Comparison of ENCODE assay signal across 26 mouse cellular contexts in the genomic region with DNA sequence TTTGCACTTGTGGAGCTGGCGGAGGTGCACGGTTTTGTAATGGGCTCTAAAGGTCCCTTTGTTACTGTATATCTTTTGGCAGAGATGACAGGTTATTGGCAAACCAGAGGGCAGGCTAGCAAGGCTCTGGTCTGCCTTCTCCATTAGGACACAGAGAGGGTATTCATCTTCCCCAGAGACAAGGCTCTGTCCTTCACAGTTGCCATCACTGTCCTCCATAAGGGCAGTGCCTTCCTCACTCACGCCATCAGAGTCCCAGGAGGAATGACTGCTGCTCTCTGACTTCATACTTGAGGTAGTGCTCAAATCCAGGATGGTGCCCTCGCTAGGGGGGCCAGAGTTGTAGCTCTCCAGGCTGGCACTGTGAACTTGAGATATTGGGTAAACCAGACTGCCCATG. TPM values are rescaled to one million over a fixed set of nuclear protein-coding genes. Genes with fewer than 3 reads are reported as not detected.
"Had no signal": no experiment of that assay in that cellular context is flagged by ENCODE, and none has a peak within 500 bp of the region (broad histone marks: within the 10 kb centered on the region; RNA-seq: fewer than 3 reads in every experiment).

No protein-coding gene starts in this region.

- DNase-seq: forebrain, postnatal 0 days; gastrocnemius, postnatal 14 days; gastrocnemius, postnatal 36 days; heart, adult 2 months; heart, postnatal 14 days; heart, postnatal 36 days; kidney, adult 11 months; kidney, adult 2 months; kidney, adult 9 months; kidney, postnatal 14 days; kidney, postnatal 36 days; layer of hippocampus, adult 9-11 months; layer of hippocampus, postnatal 36 days; liver; liver, embryonic 13.5 days had no signal

- H3K27me3 ChIP-seq: hindbrain, embryonic 13.5 days; hindbrain, embryonic 15.5 days; intestine, embryonic 15.5 days; liver, embryonic 13.5 days had no signal

- H3K4me1 ChIP-seq: heart, embryonic 13.5 days; heart, embryonic 15.5 days; hindbrain, embryonic 13.5 days; hindbrain, embryonic 15.5 days; intestine, embryonic 15.5 days; kidney, embryonic 15.5 days; limb, embryonic 10.5 days; limb, embryonic 12.5 days; liver, embryonic 13.5 days had no signal

- H3K4me2 ChIP-seq: heart, embryonic 13.5 days; heart, embryonic 15.5 days; hindbrain, embryonic 13.5 days; hindbrain, embryonic 15.5 days; intestine, embryonic 15.5 days; kidney, embryonic 15.5 days; limb, embryonic 12.5 days; liver, embryonic 11.5 days; liver, embryonic 13.5 days had no signal

- H3K27ac ChIP-seq: heart, adult 2 months; heart, embryonic 13.5 days; heart, embryonic 15.5 days; hindbrain, embryonic 13.5 days; hindbrain, embryonic 15.5 days; hindbrain, postnatal 0 days; intestine, embryonic 15.5 days; kidney, embryonic 15.5 days; kidney, postnatal 0 days; limb, embryonic 10.5 days; limb, embryonic 12.5 days; liver, embryonic 13.5 days had no signal

- H3K9me3 ChIP-seq: heart, embryonic 13.5 days; heart, embryonic 15.5 days; hindbrain, embryonic 13.5 days; hindbrain, embryonic 15.5 days; intestine, embryonic 15.5 days; kidney, embryonic 15.5 days; limb, embryonic 10.5 days; limb, embryonic 12.5 days; liver, embryonic 13.5 days had no signal

- ATAC-seq: forebrain, postnatal 0 days; hindbrain, postnatal 0 days; intestine, embryonic 15.5 days had no signal

- H3K9ac ChIP-seq: forebrain, postnatal 0 days; heart, embryonic 13.5 days; heart, embryonic 15.5 days; hindbrain, embryonic 13.5 days; hindbrain, embryonic 15.5 days; intestine, embryonic 15.5 days; kidney, embryonic 15.5 days; limb, embryonic 12.5 days; liver, embryonic 13.5 days had no signal

- H3K36me3 ChIP-seq: heart, embryonic 13.5 days; heart, embryonic 15.5 days; hindbrain, embryonic 13.5 days; hindbrain, embryonic 15.5 days; intestine, embryonic 15.5 days; kidney, embryonic 15.5 days; limb, embryonic 10.5 days; limb, embryonic 12.5 days; liver, embryonic 13.5 days had no signal

- H3K4me3 ChIP-seq: heart, adult 2 months; heart, embryonic 13.5 days; heart, embryonic 15.5 days; hindbrain, embryonic 13.5 days; hindbrain, embryonic 15.5 days; intestine, embryonic 15.5 days; kidney, embryonic 15.5 days; limb, embryonic 10.5 days; limb, embryonic 12.5 days; liver, embryonic 13.5 days had no signal

RNA-seq across cellular contexts. Expression of a gene that starts 23.6 kb away (rescaled TPM):
- polyA plus RNA-seq: forebrain, postnatal 0 days; hindbrain, postnatal 0 days had no signal
